Mouse (Mus musculus) MN1 (cell line): ENCODE measurements at regions not wholly inside any gene's neighbourhood (a gene's known extent, or its start where the extent isn't known, plus 50 kb on each side); places are given as distances from the start of the nearest gene placed in this dataset.

Experiments
- DNase-seq: peaks from one replicate; pipeline ENCODE4 v3.0.0-alpha.2; 2016; ENCODE audit warnings: low spot score

GRCm38 (mm10) chr6:91619009-91619408, 64.8 kb upstream of the Slc6a6 start:
- DNase-seq: no peak

- DNase-seq: no peak
These were observed 63.8 kb upstream of the Slc6a6 start for GRCm38 (mm10) chr6:91619735-91620732.

- DNase-seq: no peak
These were observed 62.4 kb upstream of the Slc6a6 start for GRCm38 (mm10) chr6:91621437-91621836.

GRCm38 (mm10) chr6:91622425-91622824, 61.4 kb upstream of the Slc6a6 start:
- DNase-seq: no peak

DNA sequence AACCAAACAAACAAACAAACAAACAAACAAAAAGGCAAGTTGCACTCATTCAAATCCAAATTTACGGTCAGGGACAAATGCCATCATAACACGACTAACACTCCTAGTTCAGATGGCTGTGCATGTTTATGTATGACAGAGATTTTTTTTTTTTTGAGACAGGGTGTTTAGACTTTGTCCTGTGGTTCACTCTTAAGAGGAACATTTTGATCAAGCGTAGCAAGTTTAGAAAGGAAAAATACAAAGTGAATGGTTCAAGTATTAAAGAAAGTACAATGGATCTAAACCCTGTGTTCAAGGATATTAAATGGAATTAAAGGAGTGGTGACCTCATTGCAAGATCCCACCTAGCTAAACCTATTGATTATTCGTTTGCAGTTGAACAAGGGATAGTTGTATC, 60.2 kb upstream of the Slc6a6 start:
- no peak for DNase-seq

DNA sequence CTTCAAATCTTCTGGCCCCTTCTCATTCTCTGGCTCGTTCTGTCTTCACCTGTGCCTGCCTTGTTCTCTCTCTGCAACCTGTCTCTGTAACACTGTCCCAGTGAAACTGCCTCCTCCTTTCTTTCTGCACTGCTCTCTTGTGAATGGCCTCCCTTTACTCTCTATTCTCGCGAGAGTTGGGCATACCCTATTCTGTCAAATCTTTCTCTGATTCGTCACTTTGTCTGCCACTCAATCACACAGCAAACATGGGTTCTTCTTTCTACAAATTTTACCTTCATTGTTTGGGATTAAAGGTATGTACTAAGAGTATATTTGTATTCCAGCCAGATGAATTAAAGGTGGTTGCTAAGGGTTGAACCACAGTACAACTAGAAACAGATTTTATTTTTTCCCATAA, 54.6 kb upstream of the Slc6a6 start:
- no peak for DNase-seq

GRCm38 (mm10) chr6:91631261-91631660, 52.6 kb upstream of the Slc6a6 start:
- no peak for DNase-seq
